Mouse (Mus musculus) hindbrain, embryonic 15.5 days (tissue): Measurements from ENCODE around the gene Corin. TPM values are rescaled to one million over a fixed set of nuclear protein-coding genes. Genes with fewer than 3 reads are reported as not detected.

Experiments
- ATAC-seq: fragments of 200-750 bp; cut with Nextera tagmentation; 2 replicates; pipeline ENCODE4 v1.8.0; 2017; ENCODE audit warnings: low read depth, moderate number of reproducible peaks, moderate TSS enrichment; ENCODE audit not compliant: low FRiP score
- H3K27ac ChIP-seq: fragments of 300-500 bp; sonication (generic); replicated peaks from 2 replicates; pipeline ENCODE4 v1.5.1; 2015; ENCODE audit warnings: mild to moderate bottlenecking, inconsistent platforms
- H3K27me3 ChIP-seq: fragments of 300-500 bp; sonication (generic); 2 replicates; pipeline ENCODE4 v1.6.1; 2015; ENCODE audit warnings: control low read depth, inconsistent platforms
- H3K36me3 ChIP-seq: fragments of 300-500 bp; sonication (generic); 2 replicates; pipeline ENCODE4 v1.6.1; 2015; ENCODE audit warnings: control low read depth, inconsistent platforms
- H3K4me1 ChIP-seq: fragments of 300-500 bp; sonication (generic); replicated peaks from 2 replicates; pipeline ENCODE4 v1.6.1; 2015; ENCODE audit warnings: control low read depth, inconsistent platforms
- H3K4me2 ChIP-seq: fragments of 300-500 bp; sonication (generic); 2 replicates; pipeline ENCODE4 v1.6.1; 2015; ENCODE audit warnings: moderate library complexity, mild to moderate bottlenecking, inconsistent platforms
- H3K4me3 ChIP-seq: fragments of 300-500 bp; sonication (generic); 2 replicates; pipeline ENCODE4 v1.5.1; 2015; ENCODE audit warnings: mild to moderate bottlenecking, inconsistent platforms
- H3K9ac ChIP-seq: fragments of 300-500 bp; sonication (generic); 2 replicates; pipeline ENCODE4 v1.6.1; 2015; ENCODE audit warnings: inconsistent platforms
- H3K9me3 ChIP-seq: fragments of 300-500 bp; sonication (generic); 2 replicates; pipeline ENCODE4 v1.6.1; 2016; ENCODE audit warnings: control low read depth, inconsistent platforms
- WGBS: fragments of 180-500 bp; shearing (Covaris S2); methylation state at CpG from one replicate; pipeline ENCODE4 v1.1.7; 2015; 5-methylcytosine and 5-hydroxymethylcytosine counted together
- polyA plus RNA-seq: library from polyadenylated mRNA; unstranded; fragments of >200 nt; fragmentation: Nextera tagmentation; extraction: Ambion mirVana; gene quantifications from 2 replicates; pipeline ENCODE4 v1.2.1, GENCODE M21; 2015

The Corin gene
- polyA plus RNA-seq, 1 experiment from 2014 or later, result 2.7 TPM

- Histone ChIP-seq H3K4me3 (no peak overlapping the region), H3K36me3 (no peaks in the 10 kb centered on the region), H3K9ac (no peak overlapping the region), H3K4me2 (no peak overlapping the region), H3K9me3 (no peaks in the 10 kb centered on the region), H3K4me1 (no peaks in the 10 kb centered on the region), H3K27ac (no peak overlapping the region), H3K27me3 (no peaks in the 10 kb centered on the region)
- 90% methylated on average over 11 of the region's 11 CpGs for WGBS
- ATAC-seq, result no peak
These were observed 69.2 kb downstream of the Corin start for GRCm38 (mm10) chr5:72435085-72435484.

- 84% methylated on average over 3 of the region's 3 CpGs for whole genome bisulfite sequencing
- H3K4me3 ChIP-seq, result no peak overlapping the region
- H3K9ac ChIP-seq, result no peak overlapping the region
- H3K4me1 ChIP-seq, result no peaks in the 10 kb centered on the region
- H3K36me3 ChIP-seq, result no peaks in the 10 kb centered on the region
- no peak overlapping the region for H3K4me2 ChIP-seq
- H3K9me3 ChIP-seq, result no peaks in the 10 kb centered on the region
- no peak for ATAC-seq
- H3K27me3 ChIP-seq, result no peaks in the 10 kb centered on the region
- no peak overlapping the region for H3K27ac ChIP-seq
These were observed 72.4 kb downstream of the Corin start for GRCm38 (mm10) chr5:72431856-72432255.

- Histone ChIP-seq H3K27ac (no peak overlapping the region), H3K9ac (no peak overlapping the region), H3K4me3 (no peak overlapping the region), H3K27me3 (no peaks in the 10 kb centered on the region), H3K36me3 (no peaks in the 10 kb centered on the region), H3K4me1 (no peaks in the 10 kb centered on the region), H3K4me2 (no peak overlapping the region), H3K9me3 (no peaks in the 10 kb centered on the region)
- ATAC-seq, result no peak
- 87% methylated on average over 4 of the region's 4 CpGs for WGBS
These were observed 76.7 kb downstream of the Corin start for GRCm38 (mm10) chr5:72427556-72427955.

GRCm38 (mm10) chr5:72425342-72426010 is 78.8 kb downstream of the Corin start:
- no peaks in the 10 kb centered on the region for H3K4me1 ChIP-seq
- no peak overlapping the region for H3K4me3 ChIP-seq
- ATAC-seq, result no peak
- H3K27me3 ChIP-seq, result no peaks in the 10 kb centered on the region
- no peak overlapping the region for H3K27ac ChIP-seq
- no peaks in the 10 kb centered on the region for H3K9me3 ChIP-seq
- no peak overlapping the region for H3K4me2 ChIP-seq
- no peak overlapping the region for H3K9ac ChIP-seq
- no peaks in the 10 kb centered on the region for H3K36me3 ChIP-seq

- 43% methylated on average over 10 of the region's 10 CpGs for WGBS
- no peak overlapping the region for H3K27ac ChIP-seq
- no peaks in the 10 kb centered on the region for H3K4me1 ChIP-seq
- H3K9me3 ChIP-seq, result no peaks in the 10 kb centered on the region
- H3K9ac ChIP-seq, result no peak overlapping the region
- no peak overlapping the region for H3K4me2 ChIP-seq
- no peak for ATAC-seq
- no peaks in the 10 kb centered on the region for H3K27me3 ChIP-seq
- no peak overlapping the region for H3K4me3 ChIP-seq
- H3K36me3 ChIP-seq, result no peaks in the 10 kb centered on the region
These were observed 92.4 kb downstream of the Corin start for GRCm38 (mm10) chr5:72411874-72412329.

- no peak overlapping the region for H3K4me2 ChIP-seq
- H3K27me3 ChIP-seq, result no peaks in the 10 kb centered on the region
- no peaks in the 10 kb centered on the region for H3K9me3 ChIP-seq
- H3K27ac ChIP-seq, result no peak overlapping the region
- ATAC-seq, result no peak
- no peak overlapping the region for H3K4me3 ChIP-seq
- WGBS, result 91% methylated on average over 3 of the region's 3 CpGs
- H3K4me1 ChIP-seq, result no peaks in the 10 kb centered on the region
- no peaks in the 10 kb centered on the region for H3K36me3 ChIP-seq
- no peak overlapping the region for H3K9ac ChIP-seq
These were observed 93.4 kb downstream of the Corin start for GRCm38 (mm10) chr5:72410841-72411240.

GRCm38 (mm10) chr5:72403376-72403775 is 100.9 kb downstream of the Corin start:
- Histone ChIP-seq H3K4me2 (no peak overlapping the region), H3K4me1 (0 out of 2 replicates have a peak, but pooled peaks cover 4% of the 10 kb centered on the region), H3K27ac (no peak overlapping the region), H3K4me3 (no peak overlapping the region), H3K36me3 (no peaks in the 10 kb centered on the region), H3K9ac (no peak overlapping the region), H3K27me3 (no peaks in the 10 kb centered on the region), H3K9me3 (no peaks in the 10 kb centered on the region)
- WGBS, result 78% methylated on average over 9 of the region's 9 CpGs
- ATAC-seq, result no peak

GRCm38 (mm10) chr5:72402913-72403312 is 101.4 kb downstream of the Corin start:
- no peak overlapping the region for H3K4me2 ChIP-seq
- H3K27me3 ChIP-seq, result no peaks in the 10 kb centered on the region
- 81% methylated on average over 5 of the region's 5 CpGs for WGBS

GRCm38 (mm10) chr5:72401778-72402177 is 102.5 kb downstream of the Corin start:
- 48% methylated on average over 10 of the region's 10 CpGs for WGBS
- Histone ChIP-seq H3K4me2 (no peak overlapping the region), H3K27ac (no peak overlapping the region), H3K4me1 (0 out of 2 replicates have a peak, but pooled peaks cover 4% of the 10 kb centered on the region), H3K9ac (no peak overlapping the region), H3K9me3 (no peaks in the 10 kb centered on the region), H3K36me3 (no peaks in the 10 kb centered on the region), H3K27me3 (no peaks in the 10 kb centered on the region), H3K4me3 (no peak overlapping the region)
- ATAC-seq, result peak; percentile 71

More at GRCm38 (mm10) chr5:72402913-72403312, 101.4 kb downstream of the Corin start:
- Histone ChIP-seq H3K36me3 (no peaks in the 10 kb centered on the region), H3K9me3 (no peaks in the 10 kb centered on the region), H3K27ac (no peak overlapping the region), H3K9ac (no peak overlapping the region), H3K4me3 (no peak overlapping the region), H3K4me1 (0 out of 2 replicates have a peak, but pooled peaks cover 4% of the 10 kb centered on the region)
- ATAC-seq, result no peak

GRCm38 (mm10) chr5:72401251-72401650 is 103.0 kb downstream of the Corin start:
- Histone ChIP-seq H3K27ac (no peak overlapping the region), H3K4me3 (no peak overlapping the region), H3K9ac (no peak overlapping the region), H3K9me3 (no peaks in the 10 kb centered on the region), H3K4me2 (no peak overlapping the region), H3K27me3 (no peaks in the 10 kb centered on the region), H3K36me3 (no peaks in the 10 kb centered on the region), H3K4me1 (0 out of 2 replicates have a peak, but pooled peaks cover 4% of the 10 kb centered on the region)
- ATAC-seq, result no peak; the same call in 1 of the 2 replicates
- 82% methylated on average over 3 of the region's 3 CpGs for WGBS

GRCm38 (mm10) chr5:72382148-72382547 is 122.1 kb downstream of the Corin start:
- Histone ChIP-seq H3K27me3 (no peaks in the 10 kb centered on the region), H3K4me1 (no peaks in the 10 kb centered on the region), H3K9ac (no peak overlapping the region), H3K4me2 (no peak overlapping the region), H3K4me3 (no peak overlapping the region), H3K27ac (no peak overlapping the region), H3K36me3 (no peaks in the 10 kb centered on the region), H3K9me3 (no peaks in the 10 kb centered on the region)
- 84% methylated on average over 1 of the region's 1 CpGs for WGBS
- ATAC-seq, result no peak

GRCm38 (mm10) chr5:72380616-72381015 is 123.7 kb downstream of the Corin start:
- Histone ChIP-seq H3K4me2 (no peak overlapping the region), H3K9me3 (no peaks in the 10 kb centered on the region), H3K9ac (no peak overlapping the region), H3K27ac (no peak overlapping the region), H3K4me1 (no peaks in the 10 kb centered on the region), H3K4me3 (no peak overlapping the region), H3K36me3 (no peaks in the 10 kb centered on the region), H3K27me3 (no peaks in the 10 kb centered on the region)
- no peak for ATAC-seq
- WGBS, result 73% methylated on average over 8 of the region's 8 CpGs

GRCm38 (mm10) chr5:72368004-72368403 is 136.3 kb downstream of the Corin start:
- no peak for ATAC-seq
- WGBS, result 79% methylated on average over 3 of the region's 3 CpGs
- Histone ChIP-seq H3K4me1 (no peaks in the 10 kb centered on the region), H3K4me3 (no peak overlapping the region), H3K9me3 (no peaks in the 10 kb centered on the region), H3K27me3 (no peaks in the 10 kb centered on the region), H3K27ac (no peak overlapping the region), H3K4me2 (no peak overlapping the region), H3K36me3 (no peaks in the 10 kb centered on the region), H3K9ac (no peak overlapping the region)
